Mouse (Mus musculus): ENCODE results near the gene Maml3.

- TF ChIP-seq CTCF (IDR thresholded peaks at IDR 0.05) (no peak), EP300 (IDR thresholded peaks at IDR 0.05) (no peak)
Observed at GRCm38 (mm10) chr3:52051801-52052200, 53.1 kb downstream of the Maml3 start.

All from lung, postnatal 0 days (tissue).